In the genomic region with DNA sequence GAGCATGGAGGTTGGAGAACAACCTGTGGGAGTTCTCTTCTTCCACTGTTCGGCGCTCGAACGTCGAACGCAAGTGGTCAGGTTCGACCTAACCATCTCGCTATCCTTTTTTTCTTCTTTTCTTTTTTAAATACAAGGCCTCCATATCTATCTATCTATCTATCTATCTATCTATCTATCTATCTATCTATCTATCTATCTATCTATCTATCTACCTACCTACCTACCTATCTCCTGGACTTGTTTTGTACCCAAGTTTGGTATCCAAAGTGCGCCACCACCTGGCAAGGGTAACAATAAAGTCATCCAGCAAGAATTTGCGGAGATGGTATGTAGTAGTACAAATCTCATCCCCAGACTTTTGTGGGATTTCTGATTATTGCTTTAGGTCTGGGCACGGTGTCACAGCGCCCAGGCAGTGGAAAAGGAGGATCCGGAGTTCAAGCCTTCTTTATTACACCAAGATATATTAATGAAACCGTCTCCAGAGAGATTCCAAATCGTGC, we compare ENCODE assay signal across 8 mouse cellular contexts. TPM values are rescaled to one million over a fixed set of nuclear protein-coding genes. Genes with fewer than 3 reads are reported as not detected.
DNase-seq lines count a peak whose midpoint lies in the region; ATAC-seq lines count a peak whose summit lies in the region.

A gene (minus strand): TSS at position 51 of the 506 bp plus-strand sequence.

- DNase-seq in urinary bladder, adult 2 months (ENCODE audit: low spot score): no peak
- no peak for DNase-seq in urinary bladder, postnatal 4 days (ENCODE audit: low spot score in 2 of 2)
- peak; percentile 52 for DNase-seq in embryonic facial prominence, embryonic 10.5 days (ENCODE audit: low spot score)

- H3K27ac ChIP-seq in embryonic facial prominence, embryonic 10.5 days (replicated peaks): peak within 1 kb of the TSS; percentile 97
- peak within 1 kb of the TSS; percentile 89 for H3K27ac ChIP-seq in heart, embryonic 11.5 days (ENCODE audit: low read depth, low read length)
- H3K27ac ChIP-seq in kidney, embryonic 15.5 days: peak within 1 kb of the TSS; percentile 93
- H3K27ac ChIP-seq in liver, embryonic 16.5 days (ENCODE audit: low read length): peak within 1 kb of the TSS; percentile 82
- peak within 1 kb of the TSS; percentile 87 for H3K27ac ChIP-seq in neural tube, embryonic 14.5 days (ENCODE audit: low read depth, low read length)

- H3K36me3 ChIP-seq in embryonic facial prominence, embryonic 10.5 days (replicated peaks): peaks cover 40% of the 10 kb centered on the region
- peaks cover 22% of the 10 kb centered on the region for H3K36me3 ChIP-seq in heart, embryonic 11.5 days (ENCODE audit: control insufficient read depth, insufficient read depth, low read length)
- peaks cover 33% of the 10 kb centered on the region for H3K36me3 ChIP-seq in kidney, embryonic 15.5 days
- peaks cover 13% of the 10 kb centered on the region for H3K36me3 ChIP-seq in liver, embryonic 16.5 days (ENCODE audit: control insufficient read depth, insufficient read depth)
- H3K36me3 ChIP-seq in neural tube, embryonic 14.5 days (ENCODE audit: control insufficient read depth, insufficient read depth, low read length): peaks cover 19% of the 10 kb centered on the region

- peaks cover 55% of the 10 kb centered on the region for H3K4me1 ChIP-seq in embryonic facial prominence, embryonic 10.5 days
- H3K4me1 ChIP-seq in heart, embryonic 11.5 days (ENCODE audit: control insufficient read depth, insufficient read depth, low read length): peaks cover 34% of the 10 kb centered on the region
- H3K4me1 ChIP-seq in kidney, embryonic 15.5 days: peaks cover 64% of the 10 kb centered on the region
- peaks cover 55% of the 10 kb centered on the region for H3K4me1 ChIP-seq in liver, embryonic 16.5 days (ENCODE audit: control insufficient read depth, low read depth, low read length)
- H3K4me1 ChIP-seq in neural tube, embryonic 14.5 days (ENCODE audit: control insufficient read depth, insufficient read depth, low read length): peaks cover 38% of the 10 kb centered on the region

- peak within 1 kb of the TSS; percentile 97 for H3K4me2 ChIP-seq in heart, embryonic 11.5 days
- peak within 1 kb of the TSS; percentile 79 for H3K4me2 ChIP-seq in kidney, embryonic 15.5 days
- H3K4me2 ChIP-seq in liver, embryonic 16.5 days (ENCODE audit: low read depth, low read length): peak within 1 kb of the TSS; percentile 84
- H3K4me2 ChIP-seq in neural tube, embryonic 14.5 days (ENCODE audit: low read depth, low read length): peak within 1 kb of the TSS; percentile 92

- no peaks in the 10 kb centered on the region for H3K9me3 ChIP-seq in embryonic facial prominence, embryonic 10.5 days
- no peaks in the 10 kb centered on the region for H3K9me3 ChIP-seq in heart, embryonic 11.5 days (replicated peaks; ENCODE audit: control insufficient read depth, low read length)
- no peaks in the 10 kb centered on the region for H3K9me3 ChIP-seq in kidney, embryonic 15.5 days (replicated peaks)
- no peaks in the 10 kb centered on the region for H3K9me3 ChIP-seq in liver, embryonic 16.5 days (replicated peaks; ENCODE audit: control insufficient read depth, low read length)
- no peaks in the 10 kb centered on the region for H3K9me3 ChIP-seq in neural tube, embryonic 14.5 days (ENCODE audit: control insufficient read depth, low read length)

- H3K4me3 ChIP-seq in embryonic facial prominence, embryonic 10.5 days: peak within 1 kb of the TSS; percentile 92
- peak within 1 kb of the TSS; percentile 84 for H3K4me3 ChIP-seq in heart, embryonic 11.5 days (ENCODE audit: low read depth, low read length)
- peak within 1 kb of the TSS; percentile 79 for H3K4me3 ChIP-seq in kidney, embryonic 15.5 days (replicated peaks)
- peak within 1 kb of the TSS; percentile 90 for H3K4me3 ChIP-seq in liver, embryonic 16.5 days (ENCODE audit: low read depth, low read length)
- H3K4me3 ChIP-seq in neural tube, embryonic 14.5 days (ENCODE audit: low read depth, low read length): peak within 1 kb of the TSS; percentile 48

- no peaks in the 10 kb centered on the region for H3K27me3 ChIP-seq in embryonic facial prominence, embryonic 10.5 days (replicated peaks; ENCODE audit: low read depth, poor library complexity, severe bottlenecking)
- no peaks in the 10 kb centered on the region for H3K27me3 ChIP-seq in heart, embryonic 11.5 days (ENCODE audit: control insufficient read depth, insufficient read depth, low read length)
- no peaks in the 10 kb centered on the region for H3K27me3 ChIP-seq in kidney, embryonic 15.5 days
- H3K27me3 ChIP-seq in liver, embryonic 16.5 days (ENCODE audit: control insufficient read depth, insufficient read depth, low read depth, low read length): no peaks in the 10 kb centered on the region
- no peaks in the 10 kb centered on the region for H3K27me3 ChIP-seq in neural tube, embryonic 14.5 days (ENCODE audit: control insufficient read depth, insufficient read depth, low read length)

- WGBS in embryonic facial prominence, embryonic 10.5 days: 11% methylated on average over 15 of the region's 15 CpGs
- 12% methylated on average over 15 of the region's 15 CpGs for WGBS in heart, embryonic 11.5 days (ENCODE audit: insufficient replicate concordance)
- WGBS in kidney, embryonic 15.5 days: 13% methylated on average over 15 of the region's 15 CpGs
- 10% methylated on average over 15 of the region's 15 CpGs for WGBS in liver, embryonic 16.5 days (ENCODE audit: insufficient replicate concordance)
- WGBS in neural tube, embryonic 14.5 days: 12% methylated on average over 15 of the region's 15 CpGs

- peak within 1 kb of the TSS; percentile 93 for H3K9ac ChIP-seq in heart, embryonic 11.5 days (ENCODE audit: low read depth, low read length)
- H3K9ac ChIP-seq in kidney, embryonic 15.5 days: peak within 1 kb of the TSS; percentile 92
- H3K9ac ChIP-seq in liver, embryonic 16.5 days (ENCODE audit: low read depth, low read length): peak within 1 kb of the TSS; percentile 80
- peak within 1 kb of the TSS; percentile 80 for H3K9ac ChIP-seq in neural tube, embryonic 14.5 days (replicated peaks; ENCODE audit: low read depth, low read length)

- no peak for ATAC-seq in heart, embryonic 11.5 days (replicated peaks; ENCODE audit: insufficient number of reproducible peaks, low FRiP score, low TSS enrichment)
- no peak for ATAC-seq in kidney, embryonic 15.5 days (replicated peaks; ENCODE audit: low FRiP score)
- no peak for ATAC-seq in liver, embryonic 16.5 days (ENCODE audit: low read depth)
- ATAC-seq in neural tube, embryonic 14.5 days (ENCODE audit: low read depth): no peak
- ATAC-seq in frontal cortex, adult (ENCODE audit: low TSS enrichment): no peak

RNA-seq across cellular contexts. Expression of the gene that starts here (rescaled TPM):
- 609 and 648 TPM in 2 replicates for polyA plus RNA-seq in urinary bladder, adult 2 months (2012; rRNA removed)
- 992 and 1,047 TPM in 2 replicates for polyA plus RNA-seq in embryonic facial prominence, embryonic 10.5 days (2016; fragmentation: Nextera tagmentation; extraction: Ambion mirVana)
- 768 and 887 TPM in 2 replicates for polyA plus RNA-seq in heart, embryonic 11.5 days (2014; fragmentation: Nextera tagmentation; extraction: Ambion mirVana)
- polyA plus RNA-seq in kidney, embryonic 15.5 days (2015; fragmentation: Nextera tagmentation; extraction: Ambion mirVana): 1,044 and 1,085 TPM in 2 replicates
- polyA plus RNA-seq in liver, embryonic 16.5 days (2015; fragmentation: Nextera tagmentation; extraction: Ambion mirVana): 456 and 532 TPM in 2 replicates
- 584 and 610 TPM in 2 replicates for polyA plus RNA-seq in neural tube, embryonic 14.5 days (2014; fragmentation: Nextera tagmentation; extraction: Ambion mirVana)
